Mouse (Mus musculus) spleen, adult 12 weeks (tissue): ENCODE data around the gene Tbc1d30.

Source experiments
- DNase-seq: peaks from one replicate; pipeline ENCODE4 v3.0.0; 2022; ENCODE audit warnings: low spot score

Tbc1d30 gene

GRCm38 (mm10) chr10:121225636-121226035 is 125.4 kb downstream of the Tbc1d30 start:
- DNase-seq: no peak

DNA sequence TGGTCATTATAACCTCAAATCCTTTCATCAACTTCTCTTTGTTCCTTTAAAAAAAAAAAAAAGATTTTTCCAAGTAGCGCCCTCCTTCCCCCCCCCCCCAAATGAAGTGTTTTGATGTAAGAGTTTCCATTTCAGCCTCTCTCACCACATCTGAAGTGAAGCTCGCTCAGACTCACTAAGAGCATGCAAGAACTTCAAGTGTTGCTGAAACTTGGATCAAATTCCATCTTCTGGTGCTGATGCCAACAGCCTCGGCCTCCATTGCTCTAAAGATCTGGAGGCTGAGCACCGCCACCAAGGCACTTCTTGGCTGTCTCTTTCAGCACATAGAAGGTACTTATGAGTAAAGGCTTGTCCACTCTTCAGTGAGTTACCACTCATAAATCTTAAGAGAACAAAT is 128.2 kb downstream of the Tbc1d30 start:
- DNase-seq: no peak

DNA sequence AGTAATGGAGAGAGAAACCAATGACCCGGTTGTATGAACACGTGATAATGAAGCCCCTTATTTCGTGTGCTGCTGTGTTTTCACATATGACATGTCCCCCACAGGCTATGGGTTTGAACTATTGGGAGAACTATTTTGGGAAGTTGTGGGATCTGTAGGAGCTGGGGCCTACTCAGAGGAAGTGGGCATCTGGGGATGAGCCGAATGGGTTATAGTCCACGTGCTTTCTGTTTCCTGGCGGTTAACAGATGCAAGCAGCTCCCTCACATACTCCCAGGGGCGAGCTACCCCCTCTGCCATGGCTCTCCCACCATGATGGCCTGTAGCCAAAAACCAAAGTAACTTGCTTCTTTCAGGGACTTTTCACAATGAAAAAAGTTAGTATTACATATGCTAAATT is 132.5 kb downstream of the Tbc1d30 start:
- no peak for DNase-seq

GRCm38 (mm10) chr10:121216804-121217203 is 134.3 kb downstream of the Tbc1d30 start:
- no peak for DNase-seq
